Mouse (Mus musculus) adrenal gland, adult 8-10 months (tissue): ENCODE measurements around the gene Rsad2. TPM values are rescaled to one million over a fixed set of nuclear protein-coding genes. Genes with fewer than 3 reads are reported as not detected.
"Not testable (repeated sequence)": the region's sequence is repeated elsewhere in the genome, so short reads cannot be mapped to it uniquely, and the experiment has no call there.

Experiments
- DNase-seq: peaks from one replicate; pipeline ENCODE4 v3.0.0; 2022
- total RNA-seq, 4 experiments: library from RNA; stranded (reverse); gene quantifications; 2 replicates each; pipeline ENCODE4 v1.2.4; 2022

Gene Rsad2
- 10 to 100 TPM; 13.1 to 26.6 (median 17.2) TPM for total RNA-seq

- DNase-seq: peak; percentile 76
Observed at GRCm38 (mm10) chr12:26456028-26456698, at the start of gene Rsad2. TSS of gene Rsad2 (minus strand) at chr12:26456452.

- DNase-seq: no peak
Observed at GRCm38 (mm10) chr12:26501042-26501441, 44.8 kb upstream of the Rsad2 start.

- no peak for DNase-seq
Observed at GRCm38 (mm10) chr12:26489942-26490341, 33.7 kb upstream of the Rsad2 start.

- DNase-seq: no peak
Observed at GRCm38 (mm10) chr12:26488617-26489274, 32.5 kb upstream of the Rsad2 start.

- no peak for DNase-seq
Observed at GRCm38 (mm10) chr12:26487874-26488616, 31.8 kb upstream of the Rsad2 start.

GRCm38 (mm10) chr12:26485738-26486580 is 29.7 kb upstream of the Rsad2 start:
- not testable (repeated sequence) for DNase-seq

GRCm38 (mm10) chr12:26478196-26479004 is 22.1 kb upstream of the Rsad2 start:
- peak; percentile 67 for DNase-seq

GRCm38 (mm10) chr12:26477198-26477597 is 20.9 kb upstream of the Rsad2 start:
- DNase-seq: no peak

- no peak for DNase-seq
Observed at GRCm38 (mm10) chr12:26473746-26474145, 17.5 kb upstream of the Rsad2 start.

- DNase-seq: no peak
Observed at GRCm38 (mm10) chr12:26472770-26473481, 16.7 kb upstream of the Rsad2 start.

GRCm38 (mm10) chr12:26471376-26471775 is 15.1 kb upstream of the Rsad2 start:
- no peak for DNase-seq

GRCm38 (mm10) chr12:26470042-26470409 is 13.8 kb upstream of the Rsad2 start:
- no peak for DNase-seq

- DNase-seq: peak; percentile 84
Observed at GRCm38 (mm10) chr12:26469098-26470041, 13.1 kb upstream of the Rsad2 start, which contains the start of gene Cmpk2. TSS of gene Cmpk2 (plus strand) at chr12:26469204.

- no peak for DNase-seq
Observed at GRCm38 (mm10) chr12:26465600-26465999, 9.3 kb upstream of the Rsad2 start.

- DNase-seq: peak; percentile 67
Observed at GRCm38 (mm10) chr12:26460091-26460490, 3.8 kb upstream of the Rsad2 start.

- no peak for DNase-seq
Observed at GRCm38 (mm10) chr12:26454682-26455081, 1.6 kb downstream of the Rsad2 start.

- no peak for DNase-seq
Observed at GRCm38 (mm10) chr12:26452951-26453350, 3.3 kb downstream of the Rsad2 start.

GRCm38 (mm10) chr12:26451150-26451549 is 5.1 kb downstream of the Rsad2 start:
- no peak for DNase-seq

- DNase-seq: no peak
Observed at GRCm38 (mm10) chr12:26449483-26449882, 6.8 kb downstream of the Rsad2 start.
